In genomic region chr6:53271636-53272035, GRCm38 (mm10) we compare ENCODE assay signal across 26 mouse cellular contexts.
"Had no signal": no experiment of that assay in that cellular context is flagged by ENCODE, and none has a peak within 500 bp of the region (broad histone marks: within the 10 kb centered on the region; RNA-seq: fewer than 3 reads in every experiment).

No protein-coding gene starts in this region.

- H3K27me3 ChIP-seq: heart, embryonic 13.5 days; heart, embryonic 15.5 days; limb, embryonic 13.5 days; limb, embryonic 15.5 days had no signal

- H3K9me3 ChIP-seq: heart, embryonic 13.5 days; heart, embryonic 15.5 days; hindbrain, embryonic 10.5 days; hindbrain, embryonic 13.5 days; hindbrain, embryonic 15.5 days; kidney, embryonic 15.5 days; limb, embryonic 13.5 days; limb, embryonic 15.5 days; liver, embryonic 12.5 days had no signal

- DNase-seq: gastrocnemius, adult 2 months; gastrocnemius, postnatal 10 days; gastrocnemius, postnatal 25 days; heart, adult 2 months; heart, postnatal 4 days; kidney, adult 11 months; kidney, adult 2 months; kidney, adult 9 months; kidney, postnatal 14 days; kidney, postnatal 4 days had no signal

- ATAC-seq: hindbrain, postnatal 0 days; intestine, embryonic 16.5 days; liver, embryonic 12.5 days had no signal

- H3K9ac ChIP-seq: heart, embryonic 13.5 days; heart, embryonic 15.5 days; hindbrain, embryonic 13.5 days; hindbrain, embryonic 15.5 days; kidney, embryonic 15.5 days; limb, embryonic 13.5 days; limb, embryonic 15.5 days; liver, embryonic 12.5 days; liver, embryonic 14.5 days had no signal

- H3K36me3 ChIP-seq: heart, embryonic 13.5 days; heart, embryonic 15.5 days; hindbrain, embryonic 10.5 days; hindbrain, embryonic 13.5 days; hindbrain, embryonic 15.5 days; kidney, embryonic 15.5 days; limb, embryonic 13.5 days; limb, embryonic 15.5 days; liver, embryonic 12.5 days had no signal

- H3K4me2 ChIP-seq: heart, embryonic 11.5 days; heart, embryonic 13.5 days; heart, embryonic 15.5 days; hindbrain, embryonic 13.5 days; hindbrain, embryonic 15.5 days; kidney, embryonic 15.5 days; limb, embryonic 13.5 days; limb, embryonic 15.5 days; liver, embryonic 12.5 days had no signal

- H3K27ac ChIP-seq: gastrocnemius, adult 2 months; heart, adult 2 months; heart, embryonic 13.5 days; heart, embryonic 15.5 days; hindbrain, embryonic 10.5 days; hindbrain, embryonic 13.5 days; hindbrain, embryonic 15.5 days; hindbrain, postnatal 0 days; kidney, embryonic 15.5 days; kidney, postnatal 0 days; layer of hippocampus, adult 2 months; left cerebral cortex, adult 2 months; limb, embryonic 13.5 days; limb, embryonic 15.5 days; liver, embryonic 12.5 days; liver, embryonic 14.5 days had no signal

- H3K4me1 ChIP-seq: liver, embryonic 12.5 days had no signal

- H3K4me3 ChIP-seq: gastrocnemius, adult 2 months; heart, adult 2 months; heart, embryonic 13.5 days; heart, embryonic 15.5 days; hindbrain, embryonic 10.5 days; hindbrain, embryonic 13.5 days; hindbrain, embryonic 15.5 days; kidney, embryonic 15.5 days; layer of hippocampus, adult 2 months; left cerebral cortex, adult 2 months; limb, embryonic 13.5 days; limb, embryonic 15.5 days; liver, embryonic 12.5 days had no signal
